Mouse (Mus musculus): ENCODE results near the gene Tns1.

GRCm38 (mm10) chr1:74055552-74055951, 68.7 kb downstream of the Tns1 start:
- TF ChIP-seq GATA1 (IDR thresholded peaks at IDR 0.05; ENCODE audit: borderline replicate concordance, low read length) (no peak), FLI1 (IDR thresholded peaks at IDR 0.05; ENCODE audit: low read length) (no peak)

Data from megakaryocyte, embryonic 14.5 days (primary cell).